Mouse (Mus musculus) midbrain, postnatal 0 days (tissue): ENCODE measurements around the gene Dlx6. TPM values are rescaled to one million over a fixed set of nuclear protein-coding genes. Genes with fewer than 3 reads are reported as not detected.

ENCODE experiments used
- ATAC-seq: fragments of 200-750 bp; cut with Nextera tagmentation; 2 replicates; pipeline ENCODE4 v1.8.0; 2017; ENCODE audit warnings: moderate number of reproducible peaks, mild to moderate bottlenecking, moderate TSS enrichment, moderate library complexity; ENCODE audit not compliant: low FRiP score
- DNase-seq: peaks from one replicate; pipeline ENCODE4 v3.0.0-alpha.2; 2015; ENCODE audit warnings: low spot score
- H3K27ac ChIP-seq: fragments of 300-500 bp; sonication (generic); 2 replicates; pipeline ENCODE4 v1.5.1; 2014; ENCODE audit warnings: low read depth, mild to moderate bottlenecking, low read length, mixed read lengths
- H3K27me3 ChIP-seq: fragments of 300-500 bp; sonication (generic); 2 replicates; pipeline ENCODE4 v1.6.1; 2014; ENCODE audit warnings: low read length, control low read depth, mixed read lengths; ENCODE audit not compliant: insufficient read depth
- H3K36me3 ChIP-seq: fragments of 300-500 bp; sonication (generic); 2 replicates; pipeline ENCODE4 v1.6.1; 2014; ENCODE audit warnings: low read length, control low read depth, mixed read lengths; ENCODE audit not compliant: insufficient read depth
- H3K4me1 ChIP-seq: fragments of 300-500 bp; sonication (generic); 2 replicates; pipeline ENCODE4 v1.6.1; 2014; ENCODE audit warnings: mild to moderate bottlenecking, control low read depth, antibody characterized with exemption, low read length, mixed read lengths; ENCODE audit not compliant: insufficient read depth
- H3K4me2 ChIP-seq: fragments of 300-500 bp; sonication (generic); 2 replicates; pipeline ENCODE4 v1.6.1; 2014; ENCODE audit warnings: low read depth, mild to moderate bottlenecking, low read length, mixed read lengths; ENCODE audit not compliant: poor library complexity, severe bottlenecking
- H3K4me3 ChIP-seq: fragments of 300-500 bp; sonication (generic); 2 replicates; pipeline ENCODE4 v1.5.1; 2014; ENCODE audit warnings: low read depth, mild to moderate bottlenecking, low read length, moderate library complexity
- H3K9ac ChIP-seq: fragments of 300-500 bp; sonication (generic); replicated peaks from 2 replicates; pipeline ENCODE4 v1.6.1; 2014; ENCODE audit warnings: mild to moderate bottlenecking, low read length, moderate library complexity, mixed read lengths; ENCODE audit not compliant: poor library complexity, severe bottlenecking
- H3K9me3 ChIP-seq: fragments of 300-500 bp; sonication (generic); 2 replicates; pipeline ENCODE4 v1.6.1; 2016; ENCODE audit warnings: low read length, control low read depth
- CTCF ChIP-seq: IDR thresholded peaks from 2 replicates; pipeline ENCODE4 v1.5.1; 2016; ENCODE audit warnings: antibody characterized with exemption, mild to moderate bottlenecking
- WGBS: fragments of 180-500 bp; shearing (Covaris S2); extraction: QIAGEN DNeasy Blood & Tissue Kit; methylation state at CpG from one replicate; pipeline ENCODE4 v1.1.7; 2014; 5-methylcytosine and 5-hydroxymethylcytosine counted together
- polyA plus RNA-seq: library from polyadenylated mRNA; unstranded; fragments of >200 nt; fragmentation: Nextera tagmentation; extraction: Ambion mirVana; gene quantifications from 2 replicates; pipeline ENCODE4 v1.2.1, GENCODE M21; 2015
- total RNA-seq: library from RNA; depleted of rRNA; stranded (reverse); fragments of >200 nt; gene quantifications from 2 replicates; pipeline ENCODE4 v1.2.3, GENCODE M21; 2014

The Dlx6 gene
- total and polyA plus RNA-seq, 2 experiments from 2014 or later, result 1.1 to 1.5 TPM

GRCm38 (mm10) chr6:6873476-6874072, 10.4 kb downstream of the Dlx6 start:
- Histone ChIP-seq H3K27me3 (peaks cover 77% of the 10 kb centered on the region), H3K4me3 (no peak overlapping the region), H3K9me3 (no peaks in the 10 kb centered on the region), H3K9ac (no peak overlapping the region), H3K4me1 (no peaks in the 10 kb centered on the region), H3K27ac (no peak overlapping the region), H3K4me2 (no peak overlapping the region), H3K36me3 (no peaks in the 10 kb centered on the region)
- under 1% methylated on average over 19 of the region's 19 CpGs for WGBS
- ATAC-seq (no peak), DNase-seq (no peak)
- no peak for TF ChIP-seq CTCF

GRCm38 (mm10) chr6:6874073-6874771, 11.1 kb downstream of the Dlx6 start:
- Histone ChIP-seq H3K36me3 (no peaks in the 10 kb centered on the region), H3K9me3 (no peaks in the 10 kb centered on the region), H3K4me3 (no peak overlapping the region), H3K27me3 (peaks cover 84% of the 10 kb centered on the region), H3K9ac (no peak overlapping the region), H3K4me1 (no peaks in the 10 kb centered on the region), H3K4me2 (no peak overlapping the region), H3K27ac (no peak overlapping the region)
- TF ChIP-seq CTCF, result no peak
- ATAC-seq, result peak; percentile 21
- DNase-seq, result no peak
- WGBS, result 1% methylated on average over 25 of the region's 25 CpGs

DNA sequence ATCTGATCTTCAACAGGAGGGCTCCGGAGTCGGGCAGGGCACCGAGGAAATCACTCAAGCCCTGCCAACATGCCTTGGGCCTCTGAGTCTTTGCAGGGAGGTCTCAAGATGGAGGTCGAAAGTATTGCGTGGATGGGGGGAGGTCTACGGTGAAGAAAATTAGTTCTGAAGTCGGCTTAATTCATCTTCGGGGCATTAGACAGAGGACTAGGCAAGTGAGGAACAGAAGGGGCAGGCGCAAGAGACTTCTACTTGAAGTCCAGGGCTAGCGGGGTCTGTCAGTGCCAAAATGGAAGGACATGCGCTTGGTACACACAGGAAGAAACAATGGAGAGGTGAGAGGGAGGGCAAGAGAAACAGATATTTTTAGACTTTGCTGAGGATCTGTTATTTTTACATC, 12.0 kb downstream of the Dlx6 start:
- H3K27me3 ChIP-seq, result peaks cover 87% of the 10 kb centered on the region
- TF ChIP-seq CTCF, result no peak
- DNase-seq (no peak), ATAC-seq (no peak)
- 2% methylated on average over 11 of the region's 11 CpGs for WGBS
- H3K9ac ChIP-seq, result no peak overlapping the region
- no peaks in the 10 kb centered on the region for H3K36me3 ChIP-seq
- no peaks in the 10 kb centered on the region for H3K9me3 ChIP-seq
- H3K4me2 ChIP-seq, result no peak overlapping the region
- no peaks in the 10 kb centered on the region for H3K4me1 ChIP-seq
- H3K4me3 ChIP-seq, result no peak overlapping the region
- H3K27ac ChIP-seq, result no peak overlapping the region

DNA sequence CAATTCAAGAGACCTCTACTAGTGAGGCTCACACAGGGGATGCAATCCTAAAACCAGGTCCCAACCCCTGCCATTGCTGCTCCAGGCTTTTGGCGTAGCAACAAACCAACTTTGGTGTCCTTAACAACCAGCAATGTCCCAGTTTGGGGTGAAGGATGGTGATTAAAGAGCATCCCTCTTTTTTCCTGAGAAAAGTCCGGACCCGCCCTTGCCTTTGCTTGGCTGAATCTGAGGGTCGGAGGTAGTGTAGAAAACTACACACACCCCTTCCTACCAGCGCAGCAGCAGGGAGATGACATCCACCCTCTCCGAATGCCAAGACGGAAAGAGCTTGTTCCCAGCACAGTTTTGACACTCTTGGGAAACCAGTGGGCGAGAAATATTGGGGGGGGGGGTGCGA, 12.5 kb downstream of the Dlx6 start:
- Histone ChIP-seq H3K4me3 (no peak overlapping the region), H3K36me3 (no peaks in the 10 kb centered on the region), H3K4me1 (no peaks in the 10 kb centered on the region), H3K9ac (no peak overlapping the region), H3K27me3 (peaks cover 84% of the 10 kb centered on the region), H3K9me3 (no peaks in the 10 kb centered on the region), H3K4me2 (no peak overlapping the region), H3K27ac (no peak overlapping the region)
- ATAC-seq (no peak), DNase-seq (no peak)
- TF ChIP-seq CTCF, result no peak
- 1% methylated on average over 8 of the region's 9 CpGs for WGBS

DNA sequence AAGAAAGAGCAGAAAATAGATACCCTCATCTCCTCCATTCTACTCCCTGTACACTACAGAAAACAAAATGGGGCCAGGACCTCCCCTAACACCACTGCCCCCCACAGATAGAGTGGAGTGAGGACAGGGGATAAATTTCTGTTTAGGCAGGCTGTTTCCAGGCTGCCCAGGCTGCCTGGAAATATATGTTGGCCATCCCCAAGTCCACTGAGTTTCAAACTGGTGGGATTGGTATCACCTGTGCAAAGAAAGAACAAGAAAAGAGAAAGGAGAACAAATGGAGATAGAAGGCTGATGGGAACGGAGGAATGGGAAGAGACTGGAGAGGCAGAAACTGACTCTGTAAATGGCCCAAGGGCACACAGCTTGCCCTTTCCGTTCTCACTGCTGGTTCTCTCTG, 13.1 kb downstream of the Dlx6 start:
- H3K4me1 ChIP-seq, result no peaks in the 10 kb centered on the region
- no peaks in the 10 kb centered on the region for H3K36me3 ChIP-seq
- no peak for TF ChIP-seq CTCF
- WGBS, result 0% methylated on average over 2 of the region's 2 CpGs
- H3K4me2 ChIP-seq, result no peak overlapping the region
- ATAC-seq, result no peak
- peaks cover 84% of the 10 kb centered on the region for H3K27me3 ChIP-seq
- no peaks in the 10 kb centered on the region for H3K9me3 ChIP-seq
- no peak for DNase-seq
- no peak overlapping the region for H3K4me3 ChIP-seq
- no peak overlapping the region for H3K27ac ChIP-seq
- no peak overlapping the region for H3K9ac ChIP-seq

- Histone ChIP-seq H3K27me3 (peaks cover 84% of the 10 kb centered on the region), H3K9me3 (no peaks in the 10 kb centered on the region), H3K9ac (no peak overlapping the region), H3K36me3 (no peaks in the 10 kb centered on the region), H3K4me3 (no peak overlapping the region), H3K4me1 (0 out of 2 replicates have a peak, but pooled peaks cover 5% of the 10 kb centered on the region), H3K4me2 (no peak overlapping the region), H3K27ac (no peak overlapping the region)
- 6% methylated on average over 7 of the region's 7 CpGs for WGBS
- ATAC-seq (no peak), DNase-seq (no peak)
- TF ChIP-seq CTCF, result no peak
These were observed 13.6 kb downstream of the Dlx6 start for GRCm38 (mm10) chr6:6876731-6877130.
